Mouse (Mus musculus): ENCODE data around the gene Tmem47. TPM values are rescaled to one million over a fixed set of nuclear protein-coding genes. Genes with fewer than 3 reads are reported as not detected.

The Tmem47 gene
- not detected for polyA plus RNA-seq (2017; shearing (Covaris generic))

DNA sequence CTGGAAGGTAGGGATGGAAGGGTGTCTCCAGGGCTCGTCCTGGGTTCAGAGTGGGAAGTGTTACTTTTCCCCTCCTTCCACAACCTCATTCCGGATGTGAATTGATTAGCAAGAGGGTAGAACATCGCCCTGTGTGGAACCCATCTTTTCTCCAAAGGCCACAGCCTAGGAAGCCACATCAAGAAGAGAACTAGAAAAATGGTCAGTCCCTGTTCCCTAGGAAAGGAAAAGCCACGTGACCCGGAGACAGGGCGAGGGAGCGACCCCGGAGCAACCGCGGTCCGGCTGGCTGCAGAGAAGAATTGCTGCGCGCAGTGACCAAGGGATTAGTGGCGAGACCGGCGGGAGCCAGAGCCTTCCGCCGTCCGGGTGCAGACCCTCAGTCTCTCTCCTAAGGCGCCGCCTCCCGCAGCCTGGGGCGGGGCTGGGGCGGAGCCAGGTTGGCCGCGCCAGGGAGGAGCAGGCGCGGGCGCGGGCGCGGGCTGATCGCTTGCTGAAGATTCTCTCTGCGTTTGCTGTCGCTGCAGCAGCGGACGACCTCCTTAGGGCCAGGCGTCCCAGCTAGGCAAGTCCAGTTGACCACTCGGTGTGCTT lies at the start of gene Tmem47:
Tmem47 (plus strand) TSS at position 489 of the 594 bp plus-strand sequence.

